Mouse (Mus musculus) ES-Bruce4 (cell line): ENCODE results near the gene Gpank1.

ENCODE experiments used
- CTCF ChIP-seq: IDR thresholded peaks from one replicate; pipeline ENCODE4 v1.8.1; 2011; ENCODE audit warnings: low read depth, low read length
- EP300 ChIP-seq: IDR thresholded peaks from 2 replicates; pipeline ENCODE4 v1.6.1; 2011; ENCODE audit warnings: low read depth, low read length; ENCODE audit not compliant: insufficient read depth

DNA sequence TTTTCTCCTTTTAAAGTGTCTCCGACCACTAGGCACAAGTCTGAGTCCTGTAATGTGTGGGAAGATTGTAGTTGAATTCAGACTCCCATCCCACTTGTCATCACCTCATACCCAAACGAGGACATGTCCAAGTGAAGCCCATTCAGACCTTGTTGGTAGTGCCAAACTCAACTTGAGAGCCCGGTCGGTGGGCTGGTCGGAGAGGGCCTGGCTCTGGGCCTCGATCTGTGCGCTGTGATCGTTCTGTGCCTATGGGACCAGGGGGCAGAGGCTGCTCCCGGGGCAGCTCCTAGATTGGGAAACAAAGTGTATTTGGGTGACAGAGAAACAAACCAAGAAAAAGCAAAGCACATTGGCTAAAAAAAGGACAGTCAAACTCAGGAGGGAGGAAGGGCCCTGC is 31.8 kb downstream of the Gpank1 start:
- no peak for TF ChIP-seq CTCF
- TF ChIP-seq EP300 = no peak
